Mouse (Mus musculus): Measurements from ENCODE around the gene Olfr1443. TPM values are rescaled to one million over a fixed set of nuclear protein-coding genes. Genes with fewer than 3 reads are reported as not detected.

Olfr1443 gene
- polyA plus RNA-seq, 1 experiment from 2014 or later: not detected

Other genes starting within 250 kb of the Olfr1443 start
- 0.61 and 0.88 TPM in 2 replicates for gene Mpeg1, start 217.3 kb upstream of the Olfr1443 start, polyA plus RNA-seq (2015; fragmentation: Nextera tagmentation; extraction: Ambion mirVana)
- gene Dtx4, start 176.7 kb upstream of the Olfr1443 start, polyA plus RNA-seq (2015; fragmentation: Nextera tagmentation; extraction: Ambion mirVana): 34.1 and 34.5 TPM in 2 replicates
- gene Fam111a, start 132.4 kb upstream of the Olfr1443 start, polyA plus RNA-seq (2015; fragmentation: Nextera tagmentation; extraction: Ambion mirVana): 6.2 and 11.7 TPM in 2 replicates
- 0.13 and 0.15 TPM in 2 replicates for gene Gm4952, start 78.1 kb upstream of the Olfr1443 start, polyA plus RNA-seq (2015; fragmentation: Nextera tagmentation; extraction: Ambion mirVana)
- gene Glyat, start 44.8 kb upstream of the Olfr1443 start, polyA plus RNA-seq (2015; fragmentation: Nextera tagmentation; extraction: Ambion mirVana): 0.22 TPM in 1 of 2 replicates, not detected in the other
- not detected in 2 replicates for gene Olfr1442, start 7.7 kb upstream of the Olfr1443 start, polyA plus RNA-seq (2015; fragmentation: Nextera tagmentation; extraction: Ambion mirVana)
- gene Keg1, start 17.7 kb downstream of the Olfr1443 start, polyA plus RNA-seq (2015; fragmentation: Nextera tagmentation; extraction: Ambion mirVana): 0.14 TPM in 1 of 2 replicates, not detected in the other
- gene Cntf, start 87.5 kb downstream of the Olfr1443 start, polyA plus RNA-seq (2015; fragmentation: Nextera tagmentation; extraction: Ambion mirVana): 1.0 and 1.1 TPM in 2 replicates
- gene Zfp91, start 118.0 kb downstream of the Olfr1443 start, polyA plus RNA-seq (2015; fragmentation: Nextera tagmentation; extraction: Ambion mirVana): 12.3 and 12.9 TPM in 2 replicates
- 1.2 and 4.0 TPM in 2 replicates for gene Lpxn, start 118.1 kb downstream of the Olfr1443 start, polyA plus RNA-seq (2015; fragmentation: Nextera tagmentation; extraction: Ambion mirVana)
- gene Gm5244, start 168.6 kb downstream of the Olfr1443 start, polyA plus RNA-seq (2015; fragmentation: Nextera tagmentation; extraction: Ambion mirVana): not detected in 2 replicates
- gene Olfr1444, start 179.2 kb downstream of the Olfr1443 start, polyA plus RNA-seq (2015; fragmentation: Nextera tagmentation; extraction: Ambion mirVana): not detected in 2 replicates
- gene Olfr1445, start 205.7 kb downstream of the Olfr1443 start, polyA plus RNA-seq (2015; fragmentation: Nextera tagmentation; extraction: Ambion mirVana): not detected in 2 replicates
- gene Olfr1446, start 215.4 kb downstream of the Olfr1443 start, polyA plus RNA-seq (2015; fragmentation: Nextera tagmentation; extraction: Ambion mirVana): not detected in 2 replicates
- not detected in 2 replicates for gene Olfr1447, start 225.6 kb downstream of the Olfr1443 start, polyA plus RNA-seq (2015; fragmentation: Nextera tagmentation; extraction: Ambion mirVana)
- not detected in 2 replicates for gene Olfr1448, start 246.3 kb downstream of the Olfr1443 start, polyA plus RNA-seq (2015; fragmentation: Nextera tagmentation; extraction: Ambion mirVana)